Mouse (Mus musculus) embryonic stem cell, embryonic (primary cell): ENCODE data around the gene Habp4.

Experiments used
- CTCF ChIA-PET, 4 experiments: fragments of 300-600 bp in 2 of 4; fragments of 350-600 bp in 2 of 4; sonication (Branson Sonifier 250); formaldehyde crosslinking; loops; one replicate each; lab custom pipeline; 2022; ENCODE audit warnings: inconsistent platforms in 2 of 4; lab: Charles Lee
- POLR2A ChIA-PET, 4 experiments: fragments of 300-600 bp in 2 of 4; fragments of 350-600 bp in 2 of 4; sonication (Branson Sonifier 250); formaldehyde crosslinking; loops; one replicate each; lab custom pipeline; 2022; ENCODE audit warnings: antibody characterized with exemption in 4 of 4, inconsistent platforms in 1 of 4; lab: Charles Lee

The Habp4 gene

DNA sequence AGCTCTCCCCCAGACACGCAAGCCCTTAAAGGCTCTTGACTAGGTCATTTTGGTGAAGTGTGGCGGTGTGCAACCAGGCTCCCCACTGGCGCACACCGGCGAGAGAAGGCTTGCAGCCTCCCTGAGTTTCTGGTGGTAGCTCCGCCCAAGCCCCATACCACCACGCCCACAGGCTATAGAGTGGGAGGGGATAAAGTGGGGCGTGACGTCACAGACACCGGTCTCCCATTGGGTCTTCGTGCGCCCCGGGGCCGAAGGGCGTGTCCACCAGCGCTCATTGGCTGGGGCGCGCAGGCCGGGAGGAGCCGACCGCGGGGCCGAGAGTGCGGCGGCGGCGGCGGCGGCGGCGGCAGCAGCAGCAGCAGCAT is at the start of gene Habp4:
Habp4 (plus strand) TSS at position 277 of the 368 bp plus-strand sequence.
- ChIA-PET CTCF (interaction anchor here in 3 of 4 experiments (0.5 to 1.9 kb wide), 8 partner anchors 19 to 664 kb away, joined by 3 to 13 read pairs (median 4); partner anchors contain the start of gene Aaed1 (in 1 of the 3)), POLR2A (interaction anchor here (0.6 to 7.8 kb wide), 52 partner anchors 8 to 730 kb away, joined by 3 to 127 read pairs (median 5); partner anchors contain the start of genes Zfp367 (in 3 of the 4), Aaed1 (in 2 of the 4), Cdc14b (in 1 of the 4) and Cdk20 (in 1 of the 4))

- CTCF ChIA-PET, result interaction anchor here (0.6 to 1.8 kb wide), 16 partner anchors 10 to 1238 kb away, joined by 3 to 10 read pairs (median 4); no protein-coding TSS in a partner anchor
- POLR2A ChIA-PET, result interaction anchor here in 3 of 4 experiments (1.0 to 3.3 kb wide), 10 partner anchors 9 to 37 kb away, joined by 3 to 14 read pairs (median 4); partner anchors contain the start of gene Zfp367 (in 1 of the 3)
Observed at GRCm38 (mm10) chr13:64117442-64117841, 44.2 kb upstream of the Habp4 start.

- ChIA-PET POLR2A (interaction anchor here in 2 of 4 experiments (0.6 to 1.7 kb wide), 4 partner anchors 10 to 192 kb away, joined by 4 to 8 read pairs (median 5); partner anchors contain the start of gene Aaed1 (in 1 of the 2)), CTCF (interaction anchor here in 1 of 4 experiments (0.6 to 0.7 kb wide), 2 partner anchors 19 to 661 kb away, joined by 3 read pairs; no protein-coding TSS in a partner anchor)
Observed at GRCm38 (mm10) chr13:64120760-64121159, 40.9 kb upstream of the Habp4 start.

GRCm38 (mm10) chr13:64123491-64124188 is 38.0 kb upstream of the Habp4 start:
- ChIA-PET POLR2A (interaction anchor here in 1 of 4 experiments (0.6 to 1.4 kb wide), 6 partner anchors 11 to 145 kb away, joined by 3 to 4 read pairs (median 4); partner anchors contain the start of gene Habp4), CTCF (no interaction called here)

DNA sequence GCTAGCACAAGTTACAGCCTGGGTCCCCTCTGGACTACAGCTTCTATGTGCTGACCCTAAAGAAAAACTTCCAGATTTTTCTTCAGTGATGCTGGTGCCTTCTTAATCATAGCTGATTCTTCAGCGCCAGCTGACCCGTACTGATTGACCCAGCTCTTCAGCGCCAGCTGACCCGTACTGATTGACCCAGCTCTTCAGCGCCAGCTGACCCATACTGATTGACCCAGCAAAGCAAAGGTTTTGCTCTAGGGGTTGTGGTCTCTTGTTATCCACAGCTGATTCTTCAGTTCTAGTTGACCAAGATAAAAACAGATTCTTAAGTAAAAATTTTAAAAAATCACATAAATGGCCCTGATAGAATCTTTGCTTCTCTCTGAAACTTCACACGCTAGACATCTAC is 36.7 kb upstream of the Habp4 start:
- CTCF ChIA-PET, result no interaction called here
- POLR2A ChIA-PET, result interaction anchor here in 1 of 4 experiments (0.6 to 1.4 kb wide), 4 partner anchors 13 to 857 kb away, joined by 3 to 4 read pairs (median 4); partner anchors contain the start of gene Habp4

DNA sequence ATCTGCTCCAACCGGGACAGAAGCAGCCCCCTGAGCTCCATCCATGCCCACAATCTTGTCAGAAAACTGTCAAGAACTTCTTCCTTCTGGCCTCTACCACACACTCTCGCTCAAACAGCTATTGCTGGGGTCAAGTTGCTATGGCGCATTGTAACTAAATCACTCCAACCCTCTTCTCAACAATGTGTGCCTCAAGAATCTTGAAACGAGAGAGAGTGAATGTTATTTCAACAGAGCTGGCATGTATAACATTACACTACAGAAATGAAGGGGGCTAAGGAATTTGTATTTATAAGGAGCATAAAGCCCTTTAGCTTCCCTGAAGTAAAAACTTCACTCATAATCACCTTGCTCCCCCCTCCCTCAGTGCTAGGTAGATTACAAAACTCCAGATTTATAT is 35.3 kb upstream of the Habp4 start:
- CTCF ChIA-PET, result interaction anchor here in 1 of 4 experiments (1.4 kb wide), 1 partner anchor 27 kb away, joined by 4 read pairs; no protein-coding TSS in a partner anchor
- POLR2A ChIA-PET, result interaction anchor here in 3 of 4 experiments (0.7 to 1.8 kb wide), 15 partner anchors 9 to 35 kb away, joined by 3 to 15 read pairs (median 4); partner anchors contain the start of genes Habp4 (in 1 of the 3) and Zfp367 (in 1 of the 3)

- ChIA-PET POLR2A (interaction anchor here in 3 of 4 experiments (0.6 to 1.3 kb wide), 6 partner anchors 11 to 698 kb away, joined by 3 to 6 read pairs (median 4); partner anchors contain the start of gene Habp4 (in 1 of the 3)), CTCF (interaction anchor here in 1 of 4 experiments (0.9 kb wide), 1 partner anchor 30 kb away, joined by 3 read pairs; no protein-coding TSS in a partner anchor)
Observed at GRCm38 (mm10) chr13:64128858-64129615, 32.6 kb upstream of the Habp4 start, which contains the start of gene Slc35d2. Gene Slc35d2 (minus strand): TSS chr13:64129368.

GRCm38 (mm10) chr13:64129616-64130375 is 31.8 kb upstream of the Habp4 start:
- POLR2A ChIA-PET, result interaction anchor here in 2 of 4 experiments (0.9 to 1.8 kb wide), 7 partner anchors 10 to 32 kb away, joined by 3 to 10 read pairs (median 4); partner anchors contain the start of gene Habp4 (in 1 of the 2)
- CTCF ChIA-PET, result interaction anchor here in 1 of 4 experiments (0.9 kb wide), 1 partner anchor 31 kb away, joined by 3 read pairs; no protein-coding TSS in a partner anchor

- CTCF ChIA-PET, result interaction anchor here in 1 of 4 experiments (1.3 kb wide), 1 partner anchor 51 kb away, joined by 5 read pairs; no protein-coding TSS in a partner anchor
- POLR2A ChIA-PET, result interaction anchor here in 3 of 4 experiments (0.7 to 7.3 kb wide), 11 partner anchors 13 to 1777 kb away, joined by 3 to 159 read pairs (median 3); partner anchors contain the start of gene Habp4 (in 2 of the 3)
Observed at GRCm38 (mm10) chr13:64150121-64150520, 11.5 kb upstream of the Habp4 start.

- ChIA-PET POLR2A (interaction anchor here (0.5 to 7.3 kb wide), 18 partner anchors 8 to 721 kb away, joined by 3 to 159 read pairs (median 6); partner anchors contain the start of genes Habp4 (in 3 of the 4) and Cdk20 (in 1 of the 4)), CTCF (no interaction called here)
Observed at GRCm38 (mm10) chr13:64152241-64152669, 9.4 kb upstream of the Habp4 start.

DNA sequence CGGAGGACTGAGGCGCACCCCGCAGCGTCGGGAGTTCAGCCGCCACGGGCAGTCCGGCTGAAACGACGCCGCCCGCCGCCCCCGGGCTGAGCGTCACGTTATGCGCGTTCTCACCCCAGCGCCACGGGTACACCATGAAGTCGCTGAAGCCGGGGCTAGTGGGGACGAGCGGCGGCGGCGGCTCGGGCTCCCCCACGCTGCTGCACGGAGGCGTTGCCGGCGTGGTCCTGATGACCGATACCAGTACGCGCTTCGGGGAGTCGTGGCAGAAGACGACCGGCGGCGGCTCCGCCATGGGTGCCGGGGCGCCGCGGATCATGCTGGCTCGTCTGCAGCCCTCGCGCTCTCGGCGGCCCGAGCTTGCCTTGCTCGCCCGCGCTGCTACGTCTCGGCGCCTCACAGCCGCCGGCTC is 8.9 kb upstream of the Habp4 start:
- CTCF ChIA-PET, result interaction anchor here in 2 of 4 experiments (1.0 kb wide), 2 partner anchors 54 kb away, joined by 3 to 4 read pairs; no protein-coding TSS in a partner anchor
- POLR2A ChIA-PET, result interaction anchor here (1.0 to 7.3 kb wide), 32 partner anchors 8 to 980 kb away, joined by 3 to 127 read pairs (median 6); partner anchors contain the start of genes Habp4 (in 4 of the 4), Cdc14b (in 1 of the 4) and Cdk20 (in 1 of the 4)

- ChIA-PET POLR2A (interaction anchor here (0.5 to 7.3 kb wide), 70 partner anchors 8 to 1214 kb away, joined by 3 to 127 read pairs (median 5); partner anchors contain the start of genes Habp4 (in 4 of the 4), Aaed1 (in 2 of the 4), Cdc14b (in 2 of the 4) and Cdk20 (in 1 of the 4)), CTCF (interaction anchor here (0.6 to 1.0 kb wide), 7 partner anchors 28 to 1275 kb away, joined by 3 to 4 read pairs (median 3); no protein-coding TSS in a partner anchor)
Observed at GRCm38 (mm10) chr13:64153083-64153682, 8.4 kb upstream of the Habp4 start, which contains the start of gene Zfp367. Gene Zfp367 (minus strand): TSS chr13:64153202.

- ChIA-PET CTCF (interaction anchor here (0.6 to 1.3 kb wide), 9 partner anchors 25 to 1275 kb away, joined by 3 to 4 read pairs (median 3); no protein-coding TSS in a partner anchor), POLR2A (interaction anchor here in 3 of 4 experiments (0.5 to 7.3 kb wide), 90 partner anchors 8 to 1215 kb away, joined by 3 to 127 read pairs (median 5); partner anchors contain the start of genes Habp4 (in 3 of the 3), Aaed1 (in 2 of the 3), Cdc14b (in 2 of the 3) and Cdk20 (in 1 of the 3))
Observed at GRCm38 (mm10) chr13:64153751-64154267, 7.8 kb upstream of the Habp4 start.

- POLR2A ChIA-PET, result interaction anchor here in 3 of 4 experiments (0.6 to 7.3 kb wide), 65 partner anchors 8 to 724 kb away, joined by 3 to 127 read pairs (median 6); partner anchors contain the start of genes Aaed1 (in 2 of the 3), Cdc14b (in 2 of the 3), Habp4 (in 2 of the 3) and Cdk20 (in 1 of the 3)
- CTCF ChIA-PET, result interaction anchor here in 3 of 4 experiments (0.6 to 1.6 kb wide), 6 partner anchors 11 to 232 kb away, joined by 3 to 9 read pairs (median 3); no protein-coding TSS in a partner anchor
Observed at GRCm38 (mm10) chr13:64154651-64155050, 7.0 kb upstream of the Habp4 start.

DNA sequence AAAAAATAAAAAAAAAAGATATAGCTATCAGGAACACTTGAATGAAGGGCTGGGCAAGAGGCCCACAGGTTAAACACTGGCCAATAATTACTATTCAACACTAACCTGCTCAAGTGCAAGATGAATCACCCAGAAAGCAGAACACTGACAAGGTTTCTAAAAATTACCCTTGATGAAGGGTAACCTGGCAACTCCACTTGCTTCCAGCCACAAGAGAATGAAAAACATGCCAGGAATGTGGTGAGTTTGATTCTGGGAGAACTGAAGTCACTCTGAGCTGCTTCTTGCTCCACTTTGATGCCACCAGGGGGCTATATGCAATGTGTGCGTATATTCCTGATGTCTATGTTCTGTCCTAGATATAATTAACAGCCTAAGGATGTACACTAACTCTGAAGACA is 6.5 kb upstream of the Habp4 start:
- CTCF ChIA-PET, result interaction anchor here in 3 of 4 experiments (0.6 to 1.6 kb wide), 10 partner anchors 9 to 158 kb away, joined by 3 to 9 read pairs (median 4); no protein-coding TSS in a partner anchor

More for the DNA sequence above, 6.5 kb upstream of the Habp4 start:
- POLR2A ChIA-PET, result interaction anchor here in 3 of 4 experiments (0.7 to 7.3 kb wide), 43 partner anchors 8 to 724 kb away, joined by 3 to 127 read pairs (median 6); partner anchors contain the start of genes Aaed1 (in 2 of the 3), Habp4 (in 2 of the 3), Cdc14b (in 1 of the 3) and Cdk20 (in 1 of the 3)
